Mouse (Mus musculus): ENCODE data around the gene Gm17689.

The Gm17689 gene

GRCm38 (mm10) chr9:36582535-36582934, at the start of gene Gm17689:
TSS of gene Gm17689 (minus strand) at chr9:36582635.
- in situ Hi-C loops (cut with MboI, MseI) = no loop called here

DNA sequence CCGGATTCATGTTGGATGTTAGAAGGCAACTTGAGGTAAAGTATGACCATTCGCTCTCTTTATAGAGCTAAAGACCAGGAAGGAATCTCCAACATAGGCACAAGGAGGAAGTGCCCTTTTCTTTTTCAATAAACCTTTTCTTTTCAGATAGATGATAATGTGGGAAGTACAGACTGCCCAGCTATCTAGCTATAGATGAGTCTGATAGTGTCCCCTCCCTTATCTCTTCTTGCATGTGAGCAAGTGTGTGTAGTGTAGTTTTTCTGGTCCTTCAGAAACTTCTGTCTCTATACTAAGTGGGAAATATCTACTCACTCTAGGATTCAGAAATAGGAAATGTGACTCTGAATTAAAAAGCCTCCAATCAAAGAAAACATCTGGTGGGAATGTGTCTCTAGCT, 40.6 kb downstream of the Gm17689 start, which contains the start of gene Gm5615:
Gene Gm5615 (minus strand): TSS at position 101 of the 400 bp plus-strand sequence.
- in situ Hi-C loops (cut with MboI, MseI) = no loop called here
